Mouse (Mus musculus) left cerebral cortex, postnatal 14 days (tissue): ENCODE results near the gene Heatr1. TPM values are rescaled to one million over a fixed set of nuclear protein-coding genes. Genes with fewer than 3 reads are reported as not detected.

Experiments used
- total RNA-seq, 2 experiments: library from RNA; stranded (reverse); gene quantifications; 2 replicates each; pipeline ENCODE4 v1.2.3; 2021

Gene Heatr1
- total RNA-seq, 2 experiments from 2014 or later: 20.4 to 26.4 TPM

Other genes with a start within 250 kb of the Heatr1 start
- 10 to 100 TPM; 16.9 to 19.0 TPM for gene Mtr, start 136.9 kb upstream of the Heatr1 start, total RNA-seq
- gene Actn2, start 54.3 kb upstream of the Heatr1 start, total RNA-seq: 10 to 100 TPM; 19.0 to 21.3 TPM
- 10 to 100 TPM; 23.1 to 23.8 TPM for gene Lgals8, start 69.9 kb downstream of the Heatr1 start, total RNA-seq
- gene Edaradd, start 125.4 kb downstream of the Heatr1 start, total RNA-seq: under 1 TPM; 0.18 to 0.25 TPM
- gene Ero1lb, start 170.8 kb downstream of the Heatr1 start, total RNA-seq: 10 to 100 TPM; 11.6 to 11.8 TPM